Mouse (Mus musculus) limb, embryonic 10.5 days (tissue): Measurements from ENCODE around the gene Capn10. TPM values are rescaled to one million over a fixed set of nuclear protein-coding genes. Genes with fewer than 3 reads are reported as not detected.
"Not testable (repeated sequence)": the region's sequence is repeated elsewhere in the genome, so short reads cannot be mapped to it uniquely, and the experiment has no call there.

Experiments
- DNase-seq: peaks from one replicate; pipeline ENCODE4 v3.0.0-alpha.2; 2017; ENCODE audit warnings: low spot score
- H3K27ac ChIP-seq: fragments of 300-500 bp; sonication (generic); 2 replicates; pipeline ENCODE4 v1.5.1; 2016; ENCODE audit warnings: mild to moderate bottlenecking
- H3K27me3 ChIP-seq: fragments of 300-500 bp; sonication (generic); 2 replicates; pipeline ENCODE4 v1.6.1; 2016; ENCODE audit warnings: low read depth, mild to moderate bottlenecking; ENCODE audit not compliant: poor library complexity, severe bottlenecking
- H3K36me3 ChIP-seq: fragments of 300-500 bp; sonication (generic); 2 replicates; pipeline ENCODE4 v1.6.1; 2016; ENCODE audit warnings: mild to moderate bottlenecking, moderate library complexity
- H3K4me1 ChIP-seq: fragments of 300-500 bp; sonication (generic); 2 replicates; pipeline ENCODE4 v1.6.1; 2016
- H3K4me3 ChIP-seq: fragments of 300-500 bp; sonication (generic); 2 replicates; pipeline ENCODE4 v1.5.1; 2016; ENCODE audit warnings: mild to moderate bottlenecking, moderate library complexity
- H3K9me3 ChIP-seq: fragments of 300-500 bp; sonication (generic); replicated peaks from 2 replicates; pipeline ENCODE4 v1.6.1; 2016; ENCODE audit warnings: mild to moderate bottlenecking
- WGBS: fragments of 180-500 bp; shearing (Covaris S2); methylation state at CpG from one replicate; pipeline ENCODE4 v1.1.7; 2016; 5-methylcytosine and 5-hydroxymethylcytosine counted together
- polyA plus RNA-seq: library from polyadenylated mRNA; unstranded; fragments of >200 nt; fragmentation: Nextera tagmentation; extraction: Ambion mirVana; gene quantifications from 2 replicates; pipeline ENCODE4 v1.2.1, GENCODE M21; 2016

The Capn10 gene
- polyA plus RNA-seq, 1 experiment from 2014 or later, result 42.1 TPM

DNA sequence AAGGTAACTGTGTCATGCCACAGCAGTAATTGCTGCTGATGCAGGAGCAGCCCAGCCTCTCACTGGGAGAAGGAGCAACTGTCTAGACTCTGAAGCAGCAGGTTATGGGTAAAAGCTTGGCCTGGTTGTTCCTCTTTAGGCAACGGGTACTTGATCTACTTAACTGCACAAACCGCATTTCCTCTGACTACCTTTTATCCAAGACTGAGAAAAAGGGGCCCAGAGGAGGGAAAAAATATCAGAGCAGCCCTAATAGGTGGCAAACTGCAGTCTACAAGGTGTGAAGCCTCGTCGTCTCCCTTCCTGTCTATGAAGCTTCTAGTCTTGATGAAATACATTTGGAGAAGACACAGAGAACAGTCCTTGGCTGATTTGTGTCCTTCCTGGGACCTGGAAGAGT is 565 bp upstream of the Capn10 start:
- H3K36me3 ChIP-seq, result peaks cover 16% of the 10 kb centered on the region
- 0 out of 2 replicates have a peak, but pooled peaks cover 2% of the 10 kb centered on the region for H3K9me3 ChIP-seq
- peak overlapping the region; percentile 87 for H3K4me3 ChIP-seq
- DNase-seq, result no peak
- WGBS, result 79% methylated on average over 4 of the region's 4 CpGs
- peak overlapping the region; percentile 93 for H3K27ac ChIP-seq
- peaks cover 7% of the 10 kb centered on the region; the same call in 1 of the 2 replicates for H3K27me3 ChIP-seq
- peaks cover 22% of the 10 kb centered on the region for H3K4me1 ChIP-seq

DNA sequence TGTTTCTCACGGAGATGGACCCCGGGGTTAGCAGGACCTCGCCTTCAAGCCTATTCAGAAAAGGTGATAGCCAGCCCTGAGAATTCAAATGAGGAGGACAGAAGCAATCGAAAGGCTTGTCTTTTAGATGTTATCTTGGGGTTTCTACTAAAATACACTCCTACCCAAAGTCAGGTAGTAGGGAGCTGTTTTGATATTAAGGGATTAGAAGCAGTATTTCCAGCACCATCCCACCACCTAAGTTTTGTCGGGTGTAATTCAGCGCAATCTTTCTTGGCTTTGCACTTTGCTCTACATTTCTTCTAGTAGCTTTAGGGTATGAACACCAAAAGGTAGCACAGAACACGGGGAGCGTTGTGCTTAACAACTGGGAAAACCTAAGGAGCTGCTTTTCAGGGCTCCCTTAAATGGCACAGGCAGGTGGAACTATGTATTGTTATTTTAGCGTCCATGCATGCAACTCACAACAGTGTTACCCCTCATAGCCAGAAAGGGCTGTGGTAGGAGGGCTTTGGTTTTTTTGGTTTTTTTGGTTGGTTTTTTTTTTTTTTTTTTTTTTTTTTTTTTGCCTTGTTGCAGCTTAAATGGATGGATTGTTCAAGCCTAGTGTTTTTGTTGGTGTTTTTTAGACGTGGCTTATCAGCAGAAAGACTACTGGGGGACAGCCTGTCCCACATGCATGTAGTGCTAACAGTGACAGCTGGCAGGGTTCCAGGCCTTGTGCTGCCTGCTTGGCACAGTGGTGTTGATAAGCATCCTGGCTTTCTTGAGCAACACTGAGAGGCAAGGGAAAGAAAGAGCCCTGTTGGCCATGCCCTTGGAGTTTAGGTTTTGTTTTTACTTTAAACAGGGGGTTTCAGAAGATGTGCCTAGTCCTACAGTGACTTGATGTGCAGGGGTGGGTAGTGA is 1.1 kb downstream of the Capn10 start:
- no peaks in the 10 kb centered on the region for H3K27me3 ChIP-seq
- H3K36me3 ChIP-seq, result peaks cover 33% of the 10 kb centered on the region
- H3K4me3 ChIP-seq, result peak overlapping the region; percentile 87
- peak overlapping the region; percentile 93 for H3K27ac ChIP-seq
- 26% methylated on average over 10 of the region's 10 CpGs for WGBS
- DNase-seq, result no peak
- H3K9me3 ChIP-seq, result 0 out of 2 replicates have a peak, but pooled peaks cover 2% of the 10 kb centered on the region
- H3K4me1 ChIP-seq, result peaks cover 22% of the 10 kb centered on the region

DNA sequence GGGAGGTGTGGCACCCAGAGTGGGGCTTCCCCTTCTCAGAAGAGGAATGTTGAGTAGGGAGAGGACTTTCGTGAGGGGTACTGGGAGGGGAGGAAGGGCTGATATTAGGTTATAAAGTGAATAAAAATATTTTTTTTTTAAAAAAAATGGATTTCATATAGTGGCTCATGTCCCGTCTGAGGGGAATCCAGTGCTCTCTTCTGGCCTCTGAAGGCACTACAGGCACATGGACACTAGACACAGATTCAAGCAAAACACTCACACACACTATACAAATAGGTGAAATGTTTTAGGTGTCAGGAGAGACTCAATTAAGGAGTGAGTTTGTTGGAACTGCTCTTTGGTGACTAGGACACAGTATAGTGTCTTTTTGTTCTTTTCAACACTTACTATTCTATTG is 1.8 kb downstream of the Capn10 start:
- 77% methylated on average over 2 of the region's 2 CpGs for WGBS
- no peak overlapping the region for H3K27ac ChIP-seq
- 0 out of 2 replicates have a peak, but pooled peaks cover 2% of the 10 kb centered on the region for H3K9me3 ChIP-seq
- H3K27me3 ChIP-seq, result no peaks in the 10 kb centered on the region
- peaks cover 39% of the 10 kb centered on the region for H3K36me3 ChIP-seq
- no peak for DNase-seq
- peak overlapping the region; percentile 87 for H3K4me3 ChIP-seq
- H3K4me1 ChIP-seq, result peaks cover 22% of the 10 kb centered on the region

DNA sequence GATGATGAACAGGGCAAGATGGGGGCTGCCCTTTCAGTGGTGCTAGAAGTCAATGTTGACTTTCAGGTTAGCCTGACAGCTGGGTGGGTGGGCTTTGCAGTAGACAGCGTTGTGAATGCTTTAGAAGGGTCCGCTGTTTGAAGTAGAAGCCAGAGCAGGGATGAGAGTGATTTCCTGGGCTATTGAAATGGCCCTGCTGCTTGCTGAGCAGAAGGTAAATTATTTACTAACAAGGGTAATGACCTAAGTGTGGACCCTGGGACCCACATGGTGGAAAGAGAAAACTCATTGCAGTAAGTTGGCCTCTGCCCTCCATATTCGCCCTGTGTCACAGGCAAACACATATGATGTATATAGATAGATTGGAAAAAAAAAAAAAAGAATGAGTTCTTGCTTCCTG is 2.3 kb downstream of the Capn10 start:
- 91% methylated on average over 3 of the region's 3 CpGs for WGBS
- H3K36me3 ChIP-seq, result peaks cover 42% of the 10 kb centered on the region
- no peak for DNase-seq
- no peak overlapping the region for H3K27ac ChIP-seq
- 0 out of 2 replicates have a peak, but pooled peaks cover 2% of the 10 kb centered on the region for H3K9me3 ChIP-seq
- peaks cover 22% of the 10 kb centered on the region for H3K4me1 ChIP-seq
- no peaks in the 10 kb centered on the region for H3K27me3 ChIP-seq
- no peak overlapping the region for H3K4me3 ChIP-seq

DNA sequence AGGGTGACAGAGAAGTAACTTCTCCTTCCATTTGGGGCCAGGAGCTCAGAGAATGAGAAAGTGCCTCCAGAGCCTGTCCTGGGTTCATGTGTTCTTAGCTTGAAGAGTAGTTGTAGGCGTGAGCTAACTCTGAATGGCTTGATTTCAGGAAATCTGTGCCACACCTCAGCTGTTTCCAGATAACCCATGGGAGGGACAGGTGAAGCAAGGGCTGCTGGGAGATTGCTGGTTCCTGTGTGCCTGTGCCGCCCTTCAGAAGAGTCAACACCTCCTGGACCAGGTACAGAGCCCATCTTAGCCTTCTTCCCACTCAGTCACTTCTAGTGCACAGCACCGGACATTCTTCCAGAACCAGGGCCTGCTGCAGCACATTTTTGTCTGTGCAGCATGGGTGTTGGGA is 3.6 kb downstream of the Capn10 start:
- DNase-seq, result no peak
- Histone ChIP-seq H3K27ac (no peak overlapping the region), H3K27me3 (no peaks in the 10 kb centered on the region), H3K4me3 (no peak overlapping the region), H3K36me3 (peaks cover 55% of the 10 kb centered on the region), H3K9me3 (0 out of 2 replicates have a peak, but pooled peaks cover 1% of the 10 kb centered on the region), H3K4me1 (peaks cover 22% of the 10 kb centered on the region)
- 84% methylated on average over 3 of the region's 3 CpGs for WGBS

DNA sequence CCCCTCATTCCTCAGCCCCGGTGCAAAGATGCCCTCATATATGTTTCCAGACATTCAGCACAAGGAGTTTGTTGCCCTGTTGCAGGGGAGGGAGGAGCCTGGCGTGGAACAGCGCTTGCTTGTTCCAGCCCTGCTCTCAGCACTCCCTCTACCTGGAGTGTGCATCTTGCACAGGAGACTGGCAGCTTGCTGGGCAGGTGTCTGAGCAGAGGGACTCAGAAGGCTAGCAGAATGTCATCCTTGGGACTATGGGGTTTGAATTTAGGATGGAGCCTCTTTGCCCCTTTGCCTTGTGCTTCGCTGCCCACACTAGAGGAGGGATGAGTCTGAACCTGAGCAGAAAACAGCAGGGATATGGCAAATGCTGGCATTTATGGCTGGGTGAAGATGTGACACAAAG is 5.6 kb downstream of the Capn10 start:
- 96% methylated on average over 4 of the region's 4 CpGs for WGBS
- no peak for DNase-seq
- Histone ChIP-seq H3K27me3 (no peaks in the 10 kb centered on the region), H3K36me3 (peaks cover 75% of the 10 kb centered on the region), H3K27ac (no peak overlapping the region), H3K4me1 (peaks cover 16% of the 10 kb centered on the region), H3K9me3 (no peaks in the 10 kb centered on the region), H3K4me3 (no peak overlapping the region)

DNA sequence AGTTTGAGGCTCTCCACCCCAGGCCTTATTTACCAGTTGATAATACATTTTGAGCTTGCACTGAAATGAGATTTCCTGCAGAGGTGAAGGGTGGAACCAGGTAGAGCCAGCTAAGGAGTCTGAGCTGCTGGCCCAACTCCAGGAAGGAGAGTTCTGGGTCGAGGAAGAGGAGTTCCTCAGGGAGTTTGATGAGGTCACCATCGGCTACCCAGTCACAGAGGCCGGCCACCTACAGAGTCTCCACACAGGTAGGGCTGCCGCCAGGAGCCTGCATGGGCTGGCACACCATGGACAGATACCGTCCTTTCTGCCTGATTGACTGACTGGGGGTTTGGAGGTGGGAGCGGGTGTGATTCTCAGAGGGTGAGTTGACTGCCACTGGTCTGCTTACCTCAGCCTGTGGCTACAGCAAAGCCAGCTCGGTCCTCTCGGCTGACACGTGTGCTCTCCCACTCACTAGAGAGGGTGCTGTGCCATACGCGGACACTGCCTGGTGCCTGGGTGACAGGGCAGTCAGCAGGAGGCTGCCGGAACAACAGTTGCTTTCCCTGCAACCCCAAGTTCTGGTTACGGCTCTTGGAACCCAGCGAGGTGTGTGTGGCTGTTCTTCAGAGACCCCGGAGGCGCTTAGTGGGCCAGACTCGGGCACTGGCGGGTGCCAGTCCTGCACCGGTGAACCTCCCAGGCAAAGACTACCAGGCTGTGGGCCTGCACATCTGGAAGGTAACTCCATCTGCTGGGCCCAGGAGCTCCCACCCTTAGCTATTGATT is 9.2 kb downstream of the Capn10 start:
- no peak overlapping the region for H3K27ac ChIP-seq
- 93% methylated on average over 19 of the region's 19 CpGs for WGBS
- H3K9me3 ChIP-seq, result no peaks in the 10 kb centered on the region
- H3K36me3 ChIP-seq, result peaks cover 97% of the 10 kb centered on the region
- H3K27me3 ChIP-seq, result no peaks in the 10 kb centered on the region
- H3K4me3 ChIP-seq, result no peak overlapping the region
- DNase-seq, result no peak
- H3K4me1 ChIP-seq, result no peaks in the 10 kb centered on the region

DNA sequence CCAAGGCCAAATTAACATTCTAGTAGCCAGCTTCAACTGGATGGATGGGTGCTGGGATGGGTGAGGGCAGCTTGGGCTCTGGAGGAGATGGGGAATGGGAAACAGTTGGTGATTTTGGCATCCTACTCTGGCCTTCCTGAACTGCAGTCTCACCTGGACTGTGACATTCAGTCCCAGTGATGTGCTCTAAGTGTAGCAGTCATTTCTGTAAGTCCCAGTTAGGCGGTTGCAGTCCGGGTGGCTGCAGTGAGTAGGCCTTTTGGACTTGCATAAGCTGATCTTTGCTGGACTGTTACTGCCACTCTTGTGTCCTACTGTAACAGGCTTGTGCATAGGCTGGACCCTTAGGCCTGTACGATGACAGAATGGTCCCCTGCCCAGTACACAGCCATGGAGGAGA is 13.8 kb downstream of the Capn10 start:
- DNase-seq, result no peak
- Histone ChIP-seq H3K27me3 (no peaks in the 10 kb centered on the region), H3K27ac (no peak overlapping the region), H3K9me3 (no peaks in the 10 kb centered on the region), H3K36me3 (peaks cover 63% of the 10 kb centered on the region), H3K4me1 (no peaks in the 10 kb centered on the region), H3K4me3 (no peak overlapping the region)
- WGBS, result 90% methylated on average over 3 of the region's 3 CpGs

DNA sequence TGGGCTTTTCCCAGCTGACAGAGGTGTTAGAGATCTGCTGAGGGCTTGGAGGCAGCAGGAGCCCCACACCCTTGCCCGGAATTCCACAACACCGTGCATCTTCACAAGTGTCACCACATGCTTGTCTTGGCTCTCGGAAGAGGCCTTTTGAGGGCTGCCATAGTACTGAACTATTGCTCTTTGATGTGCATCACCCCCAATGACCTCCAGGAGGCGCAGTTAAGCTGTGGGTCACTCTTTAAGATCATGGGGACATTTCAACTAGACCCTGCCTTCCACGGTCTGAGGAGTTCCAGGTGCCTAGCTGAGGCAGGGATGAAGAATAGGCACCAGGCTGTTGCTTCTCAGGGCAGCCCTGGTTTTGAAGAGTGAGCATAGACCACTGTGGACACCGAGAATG is 15.2 kb downstream of the Capn10 start:
- Histone ChIP-seq H3K27ac (no peak overlapping the region), H3K4me1 (no peaks in the 10 kb centered on the region), H3K9me3 (no peaks in the 10 kb centered on the region), H3K27me3 (no peaks in the 10 kb centered on the region), H3K4me3 (no peak overlapping the region), H3K36me3 (peaks cover 48% of the 10 kb centered on the region)
- 70% methylated on average over 6 of the region's 6 CpGs for WGBS
- DNase-seq, result no peak

DNA sequence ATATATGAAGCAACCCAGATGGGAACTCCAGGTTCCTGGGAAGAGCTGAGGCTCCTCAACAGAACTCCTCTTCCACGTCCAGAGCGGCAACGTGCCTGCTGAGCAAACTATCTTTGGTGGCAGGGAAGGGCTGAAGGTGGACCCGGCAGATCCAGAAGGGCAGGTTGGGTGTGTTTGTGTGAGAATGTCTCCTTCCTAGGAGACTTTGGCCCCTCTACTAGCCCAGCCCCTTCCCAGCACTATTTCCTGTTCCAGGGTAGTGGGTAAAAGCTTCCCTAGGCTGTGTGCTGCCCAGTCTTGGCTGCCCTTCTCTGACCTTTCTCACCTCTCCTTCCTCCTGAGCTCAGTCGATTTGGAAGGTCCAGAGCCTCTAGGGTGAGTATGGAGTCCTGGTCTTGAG is 16.4 kb downstream of the Capn10 start, which contains the start of gene Gpr35:
Gpr35 (plus strand) TSS at position 259 of the 400 bp plus-strand sequence.
- no peak within 1 kb of the TSS; the same call in 1 of the 2 replicates for H3K27ac ChIP-seq
- peaks cover 37% of the 10 kb centered on the region for H3K36me3 ChIP-seq
- no peaks in the 10 kb centered on the region for H3K4me1 ChIP-seq
- no peak for DNase-seq
- H3K9me3 ChIP-seq, result no peaks in the 10 kb centered on the region
- WGBS, result 77% methylated on average over 5 of the region's 5 CpGs
- H3K27me3 ChIP-seq, result no peaks in the 10 kb centered on the region
- no peak within 1 kb of the TSS for H3K4me3 ChIP-seq

DNA sequence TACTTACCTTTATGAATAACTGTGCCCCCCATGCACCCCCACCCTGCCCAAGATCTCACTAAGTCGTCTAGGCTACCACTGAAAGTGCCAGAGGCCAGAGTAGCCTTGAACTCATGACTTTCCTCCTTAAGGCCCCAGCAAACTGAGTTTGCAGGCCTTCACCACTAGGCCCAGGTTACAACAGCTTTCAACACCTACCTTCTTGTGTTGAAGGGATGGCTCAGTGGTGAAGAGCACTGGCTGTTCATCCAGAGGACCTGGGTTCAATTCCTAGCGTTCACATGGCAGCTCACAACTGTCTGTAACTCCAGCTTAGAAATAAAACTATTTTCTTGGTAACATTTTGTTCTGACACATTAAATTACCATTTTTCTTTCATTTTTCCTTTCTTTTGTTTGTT is 19.5 kb downstream of the Capn10 start:
- no peaks in the 10 kb centered on the region for H3K27me3 ChIP-seq
- peaks cover 6% of the 10 kb centered on the region for H3K36me3 ChIP-seq
- H3K9me3 ChIP-seq, result no peaks in the 10 kb centered on the region
- WGBS, result 74% methylated on average over 2 of the region's 2 CpGs
- no peak for DNase-seq
- no peak overlapping the region for H3K4me3 ChIP-seq
- no peak overlapping the region for H3K27ac ChIP-seq
- no peaks in the 10 kb centered on the region for H3K4me1 ChIP-seq

DNA sequence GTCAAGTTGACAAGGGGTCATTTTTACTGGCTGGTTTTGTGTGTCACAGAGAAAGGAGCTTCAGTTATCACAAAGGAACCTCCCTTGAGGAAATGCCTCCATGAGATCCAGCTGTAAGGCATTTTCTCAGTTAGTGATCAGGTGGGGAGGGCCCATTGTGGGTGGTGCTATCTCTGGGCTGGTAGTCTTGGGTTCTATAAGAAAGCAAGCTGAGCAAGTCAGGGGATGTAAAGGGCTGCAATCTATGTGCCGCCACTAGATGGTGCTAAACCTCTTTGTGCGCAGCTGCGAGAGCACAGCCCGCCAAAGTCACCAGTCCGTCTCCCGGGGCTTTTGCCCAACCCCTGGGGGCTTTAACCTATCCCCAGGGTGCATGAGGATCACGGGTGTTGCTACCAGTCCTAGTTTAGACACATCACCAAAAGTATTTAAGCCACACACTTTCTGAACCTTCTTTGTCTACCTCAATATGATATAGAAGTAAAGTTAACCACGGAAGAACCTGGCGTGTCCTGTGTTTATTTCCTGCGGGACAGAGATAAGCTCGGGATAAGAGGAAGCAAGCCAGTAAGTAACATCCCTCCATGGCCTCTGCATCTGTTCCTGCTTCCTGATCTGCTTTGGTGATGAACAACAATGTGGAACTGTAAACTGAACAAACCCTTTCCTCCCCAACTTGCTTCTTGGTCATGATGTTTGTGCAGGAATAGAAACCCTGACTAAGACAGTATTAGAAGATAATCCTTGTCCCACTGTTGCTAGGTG is 22.6 kb downstream of the Capn10 start:
- not testable (repeated sequence) for H3K9me3 ChIP-seq, H3K36me3 ChIP-seq, H3K4me1 ChIP-seq, H3K27ac ChIP-seq, DNase-seq, H3K27me3 ChIP-seq
- peak overlapping the region; percentile 25 for H3K4me3 ChIP-seq
- 13% methylated on average over 11 of the region's 11 CpGs for WGBS
